Mouse (Mus musculus): Measurements from ENCODE around the gene Cyb5d1.

The Cyb5d1 gene

GRCm38 (mm10) chr11:69356544-69356943 lies 38.9 kb downstream of the Cyb5d1 start:
- DNase-seq = no peak

- DNase-seq = no peak
These were observed 49.0 kb downstream of the Cyb5d1 start for GRCm38 (mm10) chr11:69346441-69346840.
